Mouse (Mus musculus) neural tube, embryonic 12.5 days (tissue): ENCODE measurements around the gene Apoc1. TPM values are rescaled to one million over a fixed set of nuclear protein-coding genes. Genes with fewer than 3 reads are reported as not detected.

Experiments
- ATAC-seq: fragments of 200-750 bp; cut with Nextera tagmentation; 2 replicates; pipeline ENCODE4 v1.8.0; 2017; ENCODE audit warnings: low read depth, mild to moderate bottlenecking, moderate TSS enrichment, moderate library complexity; ENCODE audit not compliant: low FRiP score
- H3K27ac ChIP-seq: fragments of 300-500 bp; sonication (generic); 2 replicates; pipeline ENCODE4 v1.5.1; 2016
- H3K27me3 ChIP-seq: fragments of 300-500 bp; sonication (generic); replicated peaks from 2 replicates; pipeline ENCODE4 v1.6.1; 2016; ENCODE audit warnings: mild to moderate bottlenecking
- H3K36me3 ChIP-seq: fragments of 300-500 bp; sonication (generic); 2 replicates; pipeline ENCODE4 v1.6.1; 2016; ENCODE audit warnings: mild to moderate bottlenecking
- H3K4me1 ChIP-seq: fragments of 300-500 bp; sonication (generic); 2 replicates; pipeline ENCODE4 v1.6.1; 2016
- H3K4me2 ChIP-seq: fragments of 300-500 bp; sonication (generic); replicated peaks from 2 replicates; pipeline ENCODE4 v1.6.1; 2016; ENCODE audit warnings: mild to moderate bottlenecking
- H3K4me3 ChIP-seq: fragments of 300-500 bp; sonication (generic); 2 replicates; pipeline ENCODE4 v1.5.1; 2016
- H3K9ac ChIP-seq: fragments of 300-500 bp; sonication (generic); 2 replicates; pipeline ENCODE4 v1.6.1; 2016; ENCODE audit warnings: mild to moderate bottlenecking
- H3K9me3 ChIP-seq: fragments of 300-500 bp; sonication (generic); 2 replicates; pipeline ENCODE4 v1.6.1; 2016; ENCODE audit warnings: mild to moderate bottlenecking
- WGBS: fragments of 180-500 bp; shearing (Covaris S2); methylation state at CpG from one replicate; pipeline ENCODE4 v1.1.7; 2016; 5-methylcytosine and 5-hydroxymethylcytosine counted together
- polyA plus RNA-seq: library from polyadenylated mRNA; unstranded; fragments of >200 nt; fragmentation: Nextera tagmentation; extraction: Ambion mirVana; gene quantifications from 2 replicates; pipeline ENCODE4 v1.2.1, GENCODE M21; 2016

Apoc1 gene
- polyA plus RNA-seq, result 4.9 and 7.2 TPM in 2 replicates

DNA sequence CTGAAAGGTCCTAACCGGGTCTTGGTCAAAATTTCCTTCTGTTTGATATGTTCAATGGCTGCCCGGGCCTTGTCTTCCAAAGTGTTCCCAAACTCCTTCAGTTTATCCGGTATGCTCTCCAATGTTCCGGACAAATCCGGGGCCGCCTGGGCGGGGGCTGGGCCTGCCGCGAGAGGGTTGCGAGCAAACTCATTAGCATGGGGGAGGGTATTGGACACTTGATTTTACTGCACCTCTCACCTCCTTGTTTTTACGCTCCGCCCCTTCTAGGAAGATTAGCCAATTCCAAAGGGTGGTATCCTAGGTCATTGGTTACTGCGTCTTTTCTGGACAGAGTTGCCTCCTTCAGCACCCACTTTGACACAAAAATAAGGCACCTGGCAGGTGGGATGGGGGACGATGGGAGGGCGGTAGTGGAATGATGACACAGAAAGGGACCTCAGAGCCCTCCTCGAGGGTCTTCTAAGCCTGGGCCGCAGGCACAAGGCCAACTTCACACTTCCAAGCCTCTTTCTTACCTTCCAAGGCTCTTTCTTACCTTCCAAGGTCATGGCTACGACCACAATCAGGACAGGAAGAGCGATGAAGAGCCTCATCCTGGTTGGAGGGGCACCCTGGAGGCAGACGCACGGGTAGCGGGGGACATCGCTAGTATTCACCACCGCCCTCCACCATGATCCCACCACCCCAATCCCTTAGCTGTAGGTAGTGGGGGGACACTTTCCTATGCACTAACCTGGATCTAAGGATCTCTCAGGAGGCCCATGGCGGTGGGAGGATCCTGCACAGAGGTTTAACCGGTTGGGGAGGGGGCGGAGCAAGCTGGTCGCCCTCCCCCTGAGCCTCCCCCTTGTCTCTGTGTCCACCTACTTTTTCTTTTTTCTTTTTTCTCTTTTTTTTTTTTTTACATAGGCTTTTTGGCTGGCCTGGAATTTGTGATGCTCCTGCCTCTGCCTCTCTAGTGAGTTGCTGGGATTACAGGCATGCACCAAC lies at the start of gene Apoc1:
Gene Apoc1, minus strand, starts transcription at position 788 of the 993 bp plus-strand sequence.
- ATAC-seq, result no peak
- no peaks in the 10 kb centered on the region for H3K27me3 ChIP-seq
- no peak within 1 kb of the TSS for H3K9ac ChIP-seq
- H3K9me3 ChIP-seq, result peaks cover 9% of the 10 kb centered on the region; the same call in 1 of the 2 replicates
- H3K36me3 ChIP-seq, result peaks cover 6% of the 10 kb centered on the region
- no peak within 1 kb of the TSS for H3K27ac ChIP-seq
- no peak within 1 kb of the TSS for H3K4me2 ChIP-seq
- H3K4me1 ChIP-seq, result peaks cover 7% of the 10 kb centered on the region
- WGBS, result 46% methylated on average over 28 of the region's 28 CpGs
- H3K4me3 ChIP-seq, result no peak within 1 kb of the TSS

- Histone ChIP-seq H3K27ac (no peak overlapping the region), H3K9ac (no peak overlapping the region), H3K4me3 (no peak overlapping the region), H3K36me3 (peaks cover 31% of the 10 kb centered on the region), H3K9me3 (no peaks in the 10 kb centered on the region), H3K27me3 (no peaks in the 10 kb centered on the region), H3K4me1 (peaks cover 17% of the 10 kb centered on the region), H3K4me2 (peak overlapping the region; percentile 12; the same call in 1 of the 2 replicates)
- 9% methylated on average over 8 of the region's 8 CpGs for WGBS
- ATAC-seq, result no peak; the same call in 1 of the 2 replicates
These were observed 49.0 kb upstream of the Apoc1 start for GRCm38 (mm10) chr7:19741329-19742031.

DNA sequence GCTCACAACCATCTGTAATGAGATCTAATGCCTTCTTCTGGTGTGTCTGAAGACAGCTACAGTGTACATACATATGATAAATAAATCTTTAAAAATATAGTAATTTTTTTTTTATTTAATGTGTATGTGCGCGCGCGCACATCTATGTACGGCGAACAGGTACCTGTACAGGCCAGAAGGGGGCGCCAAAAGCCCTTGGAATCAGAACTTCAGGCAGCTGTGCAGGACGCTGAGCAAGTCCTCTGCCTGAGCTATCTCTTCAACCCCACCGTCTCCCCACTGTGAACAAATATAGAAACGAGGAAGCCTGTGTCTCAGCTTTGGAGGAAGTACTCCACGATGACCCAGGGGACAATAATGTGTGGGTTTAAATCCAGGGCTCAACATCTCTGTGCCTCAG lies 47.8 kb upstream of the Apoc1 start:
- no peak for ATAC-seq

GRCm38 (mm10) chr7:19738771-19739170 lies 46.3 kb upstream of the Apoc1 start:
- Histone ChIP-seq H3K9ac (no peak overlapping the region), H3K4me3 (no peak overlapping the region), H3K4me2 (no peak overlapping the region), H3K27ac (no peak overlapping the region), H3K27me3 (no peaks in the 10 kb centered on the region), H3K9me3 (no peaks in the 10 kb centered on the region), H3K36me3 (peaks cover 39% of the 10 kb centered on the region), H3K4me1 (peaks cover 7% of the 10 kb centered on the region)
- WGBS, result 91% methylated on average over 3 of the region's 3 CpGs
- ATAC-seq, result no peak

More for the DNA sequence above, 47.8 kb upstream of the Apoc1 start:
- no peak overlapping the region for H3K4me2 ChIP-seq
- WGBS, result 91% methylated on average over 11 of the region's 11 CpGs
- H3K9ac ChIP-seq, result no peak overlapping the region
- H3K36me3 ChIP-seq, result peaks cover 40% of the 10 kb centered on the region
- H3K27me3 ChIP-seq, result no peaks in the 10 kb centered on the region
- no peaks in the 10 kb centered on the region for H3K9me3 ChIP-seq
- H3K27ac ChIP-seq, result no peak overlapping the region
- no peak overlapping the region for H3K4me3 ChIP-seq
- peaks cover 10% of the 10 kb centered on the region for H3K4me1 ChIP-seq

DNA sequence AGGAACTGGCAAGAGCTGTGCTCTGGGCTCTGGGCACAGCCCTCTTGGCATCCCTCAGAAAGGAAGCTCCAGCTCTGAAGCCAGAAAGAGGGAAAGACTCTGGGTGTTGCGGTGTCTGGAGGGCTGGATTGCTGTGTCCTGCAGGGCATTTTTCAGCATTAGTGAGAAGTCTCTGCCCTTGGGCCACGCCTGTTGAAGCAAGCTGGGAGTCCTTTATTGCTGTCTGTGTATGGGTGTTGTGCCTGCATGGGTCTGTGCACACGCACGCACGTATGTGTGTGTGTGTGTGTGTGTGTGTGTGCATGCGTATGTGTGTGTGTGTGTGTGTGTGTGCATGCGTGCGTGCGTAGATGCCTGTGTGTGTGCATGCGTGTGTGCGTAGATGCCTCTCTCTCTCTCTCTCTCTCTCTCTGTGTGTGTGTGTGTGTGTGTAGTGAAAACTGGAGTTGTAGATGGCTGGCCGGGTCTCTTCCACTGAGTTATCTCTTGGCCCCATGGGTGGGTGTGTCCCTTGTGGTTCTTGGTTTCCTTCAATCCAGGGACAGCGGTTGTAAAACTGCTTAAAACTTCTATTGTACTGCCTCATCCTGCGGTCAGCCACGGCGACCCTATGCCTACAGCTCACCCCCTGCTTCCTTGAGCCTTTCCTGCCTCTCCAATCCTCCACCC lies 44.1 kb upstream of the Apoc1 start:
- Histone ChIP-seq H3K4me3 (no peak overlapping the region), H3K4me1 (peaks cover 3% of the 10 kb centered on the region), H3K4me2 (no peak overlapping the region), H3K9ac (no peak overlapping the region), H3K36me3 (peaks cover 50% of the 10 kb centered on the region), H3K9me3 (no peaks in the 10 kb centered on the region), H3K27ac (no peak overlapping the region), H3K27me3 (no peaks in the 10 kb centered on the region)
- 87% methylated on average over 16 of the region's 16 CpGs for WGBS
- no peak for ATAC-seq

DNA sequence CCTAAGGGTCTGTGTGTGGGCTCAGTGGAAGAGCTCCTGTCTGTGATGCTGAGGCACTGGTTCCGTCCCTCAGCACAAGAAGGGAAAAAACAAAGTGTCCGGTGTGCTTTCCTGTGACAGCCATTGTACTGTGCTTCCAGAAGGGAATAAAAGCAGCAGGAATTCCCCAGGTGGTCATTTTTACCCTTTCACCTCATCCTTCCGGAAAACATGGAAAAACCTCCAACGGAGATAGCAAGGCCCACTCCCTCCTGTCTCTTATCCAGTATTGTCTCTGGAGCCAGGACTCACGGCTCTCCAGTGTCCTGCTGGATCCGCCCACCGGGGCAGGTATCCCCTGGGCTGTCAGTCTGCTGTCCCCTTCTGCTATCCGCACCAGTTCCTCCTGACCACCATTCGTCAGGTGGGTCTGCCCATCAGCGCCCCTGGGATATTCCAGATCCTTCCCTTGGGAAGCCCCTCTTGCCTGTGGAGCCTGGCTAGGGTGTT lies 41.8 kb upstream of the Apoc1 start:
- Histone ChIP-seq H3K36me3 (peaks cover 73% of the 10 kb centered on the region), H3K4me2 (no peak overlapping the region)
- ATAC-seq, result no peak

GRCm38 (mm10) chr7:19726541-19726940 lies 34.1 kb upstream of the Apoc1 start:
- no peak overlapping the region for H3K4me3 ChIP-seq
- H3K9me3 ChIP-seq, result no peaks in the 10 kb centered on the region
- peaks cover 92% of the 10 kb centered on the region for H3K36me3 ChIP-seq
- WGBS, result 93% methylated on average over 4 of the region's 4 CpGs
- H3K27ac ChIP-seq, result no peak overlapping the region
- H3K9ac ChIP-seq, result no peak overlapping the region
- no peak overlapping the region for H3K4me2 ChIP-seq
- no peaks in the 10 kb centered on the region for H3K4me1 ChIP-seq
- H3K27me3 ChIP-seq, result no peaks in the 10 kb centered on the region
- no peak for ATAC-seq

More for the DNA sequence above, 41.8 kb upstream of the Apoc1 start:
- no peaks in the 10 kb centered on the region for H3K9me3 ChIP-seq
- H3K27me3 ChIP-seq, result no peaks in the 10 kb centered on the region
- no peak overlapping the region for H3K4me3 ChIP-seq
- H3K27ac ChIP-seq, result no peak overlapping the region
- H3K4me1 ChIP-seq, result no peaks in the 10 kb centered on the region
- H3K9ac ChIP-seq, result no peak overlapping the region
- WGBS, result 85% methylated on average over 10 of the region's 10 CpGs

GRCm38 (mm10) chr7:19724167-19724566 lies 31.7 kb upstream of the Apoc1 start:
- Histone ChIP-seq H3K36me3 (peaks cover 82% of the 10 kb centered on the region), H3K27me3 (no peaks in the 10 kb centered on the region), H3K4me3 (no peak overlapping the region), H3K9me3 (peaks cover 10% of the 10 kb centered on the region; the same call in 1 of the 2 replicates), H3K4me2 (no peak overlapping the region), H3K9ac (no peak overlapping the region), H3K27ac (no peak overlapping the region), H3K4me1 (no peaks in the 10 kb centered on the region)
- ATAC-seq, result no peak
- WGBS, result 96% methylated on average over 12 of the region's 12 CpGs

- Histone ChIP-seq H3K9me3 (peaks cover 10% of the 10 kb centered on the region; the same call in 1 of the 2 replicates), H3K27ac (no peak overlapping the region), H3K4me1 (no peaks in the 10 kb centered on the region), H3K9ac (no peak overlapping the region), H3K27me3 (no peaks in the 10 kb centered on the region), H3K4me3 (no peak overlapping the region), H3K36me3 (peaks cover 73% of the 10 kb centered on the region), H3K4me2 (no peak overlapping the region)
- ATAC-seq, result no peak
- WGBS, result 86% methylated on average over 6 of the region's 6 CpGs
These were observed 30.3 kb upstream of the Apoc1 start for GRCm38 (mm10) chr7:19722754-19723195.

GRCm38 (mm10) chr7:19719200-19719599 lies 26.7 kb upstream of the Apoc1 start:
- no peak for ATAC-seq
- H3K36me3 ChIP-seq, result peaks cover 40% of the 10 kb centered on the region
- 91% methylated on average over 4 of the region's 4 CpGs for WGBS
- H3K9me3 ChIP-seq, result peaks cover 10% of the 10 kb centered on the region; the same call in 1 of the 2 replicates
- H3K4me3 ChIP-seq, result no peak overlapping the region
- no peak overlapping the region for H3K27ac ChIP-seq
- H3K9ac ChIP-seq, result no peak overlapping the region
- H3K27me3 ChIP-seq, result no peaks in the 10 kb centered on the region
- H3K4me1 ChIP-seq, result peaks cover 12% of the 10 kb centered on the region
- H3K4me2 ChIP-seq, result no peak overlapping the region

DNA sequence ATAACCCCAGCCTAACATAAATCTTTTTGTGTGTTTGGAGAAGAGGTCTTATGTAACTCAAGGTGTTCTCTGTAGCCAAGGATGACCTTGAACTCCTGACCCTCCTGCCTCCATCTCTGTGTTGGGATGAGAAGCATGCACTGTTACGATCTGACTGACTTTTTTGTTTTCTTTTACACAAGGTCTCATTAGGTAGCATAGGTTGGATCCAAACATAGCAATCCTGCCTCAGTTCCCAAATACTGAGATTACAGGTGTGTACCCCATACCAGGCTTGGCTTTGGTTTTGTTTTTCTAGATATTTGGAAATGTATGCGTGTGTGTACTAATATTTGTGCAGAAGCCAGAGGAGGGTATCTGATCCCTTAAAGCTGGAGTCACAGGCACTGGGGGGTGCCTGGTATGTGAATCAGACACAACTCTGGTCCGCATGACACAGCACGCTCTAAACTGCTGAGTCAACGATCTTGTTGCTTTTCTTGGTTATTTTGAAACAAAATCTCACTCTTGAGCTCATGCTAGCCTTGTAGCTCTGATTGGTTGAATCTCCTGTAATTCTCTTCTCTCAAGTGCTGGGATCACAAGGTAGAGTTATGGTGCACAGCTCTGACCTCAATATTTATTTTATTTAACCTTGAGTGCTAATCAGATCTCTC lies 26.0 kb upstream of the Apoc1 start:
- Histone ChIP-seq H3K27me3 (no peaks in the 10 kb centered on the region), H3K27ac (no peak overlapping the region), H3K36me3 (peaks cover 32% of the 10 kb centered on the region), H3K9me3 (peaks cover 10% of the 10 kb centered on the region; the same call in 1 of the 2 replicates), H3K4me3 (no peak overlapping the region), H3K4me2 (no peak overlapping the region), H3K9ac (no peak overlapping the region), H3K4me1 (peaks cover 17% of the 10 kb centered on the region)
- WGBS, result 91% methylated on average over 5 of the region's 5 CpGs
- no peak for ATAC-seq
